Mouse (Mus musculus): ENCODE data around the gene Olfr1423.
"Not testable (repeated sequence)": the region's sequence is repeated elsewhere in the genome, so short reads cannot be mapped to it uniquely, and the experiment has no call there.

Olfr1423 gene

DNA sequence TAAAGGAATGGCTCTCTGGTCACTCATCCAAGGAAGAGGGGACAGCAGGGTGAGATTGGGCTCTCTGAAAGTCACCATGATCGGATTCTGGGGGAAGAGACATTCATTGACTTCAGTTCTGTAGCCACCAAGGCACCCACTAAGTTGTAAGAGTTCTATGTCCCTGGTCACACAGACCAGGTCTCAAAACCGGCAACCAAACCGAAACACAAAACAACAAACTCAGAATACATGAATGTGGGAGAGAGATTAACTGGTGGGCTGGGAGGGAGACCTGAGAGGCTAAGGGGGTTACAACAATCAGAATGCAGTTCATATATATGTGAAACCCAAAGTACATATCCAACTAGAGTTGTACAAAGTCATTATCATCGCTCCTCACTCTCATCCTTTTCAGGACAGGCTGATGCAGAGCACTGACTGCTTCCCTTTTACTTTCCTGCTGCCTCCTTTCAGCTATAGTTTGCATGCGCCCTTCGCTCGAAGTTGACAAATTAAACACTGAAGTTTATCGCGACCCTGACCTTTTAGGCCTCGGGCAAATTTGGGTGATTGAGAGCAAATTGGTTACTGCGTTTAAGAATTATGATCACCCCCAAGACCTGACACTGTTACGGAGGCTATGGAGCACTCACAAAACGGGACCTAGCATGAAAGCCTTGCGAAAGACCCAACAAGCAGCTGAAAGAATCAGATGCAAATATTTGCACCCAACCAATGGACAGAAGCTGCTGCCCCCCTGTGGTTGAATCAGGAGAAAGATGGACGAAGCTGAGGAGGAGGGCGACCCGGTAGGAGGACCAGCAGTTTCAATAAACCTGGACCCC, 33.8 kb downstream of the Olfr1423 start:
- intact Hi-C loops (cut with DNase I): loop anchor here (5.0 kb wide), 2 partner anchors 40 to 230 kb away; partner anchors contain the start of gene Osbp

GRCm38 (mm10) chr19:12006361-12006947, 34.7 kb downstream of the Olfr1423 start:
- intact Hi-C loops (cut with DNase I): loop anchor here (5.0 kb wide), 2 partner anchors 39 to 229 kb away; partner anchors contain the start of gene Osbp

DNA sequence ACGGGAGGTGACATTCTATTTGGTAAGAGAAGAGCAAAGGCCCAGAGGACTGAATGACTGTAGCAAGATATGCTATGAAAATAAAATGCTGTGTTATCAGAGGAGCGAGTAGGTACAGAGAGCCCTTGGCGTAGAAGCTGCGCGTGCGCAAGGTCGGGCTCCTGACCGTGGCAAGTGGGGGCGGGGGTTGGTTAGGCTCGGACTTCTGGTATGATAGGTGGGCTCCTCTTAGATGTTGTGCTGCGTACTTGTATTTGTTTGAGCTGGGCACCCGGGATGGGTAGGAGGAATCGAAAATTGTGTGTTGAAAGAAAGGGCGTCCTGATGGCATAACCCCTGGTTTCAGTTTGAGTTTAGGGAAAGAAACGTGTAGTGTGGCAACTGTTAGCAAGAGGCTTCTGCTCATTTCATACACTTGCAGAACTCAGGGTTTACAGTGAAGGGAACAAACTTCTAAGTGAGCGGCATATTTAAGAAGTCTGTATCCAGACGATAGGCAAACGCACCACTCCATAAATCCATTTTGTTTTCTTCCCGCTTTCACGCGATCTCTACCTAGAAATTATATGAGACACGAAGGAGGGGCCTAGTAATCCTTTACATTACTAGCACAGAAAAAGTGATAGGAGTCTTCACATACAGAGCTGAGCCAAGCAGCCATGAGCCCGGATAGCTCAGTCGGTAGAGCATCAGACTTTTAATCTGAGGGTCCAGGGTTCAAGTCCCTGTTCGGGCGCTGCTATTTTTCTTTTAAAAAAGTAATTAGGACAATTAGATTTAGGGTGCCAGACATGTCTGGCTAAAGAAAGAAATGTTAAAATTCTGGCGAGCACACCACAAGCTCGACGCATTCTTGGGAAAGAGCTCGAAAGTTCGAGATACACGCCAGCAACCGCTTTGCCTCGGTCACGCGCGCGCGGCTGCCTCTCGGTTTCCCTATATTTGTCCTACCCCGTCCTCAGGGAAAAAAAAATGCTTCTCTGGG, 35.4 kb downstream of the Olfr1423 start:
- intact Hi-C loops (cut with DNase I): loop anchor here (5.0 kb wide), 2 partner anchors 38 to 228 kb away; partner anchors contain the start of gene Osbp

DNA sequence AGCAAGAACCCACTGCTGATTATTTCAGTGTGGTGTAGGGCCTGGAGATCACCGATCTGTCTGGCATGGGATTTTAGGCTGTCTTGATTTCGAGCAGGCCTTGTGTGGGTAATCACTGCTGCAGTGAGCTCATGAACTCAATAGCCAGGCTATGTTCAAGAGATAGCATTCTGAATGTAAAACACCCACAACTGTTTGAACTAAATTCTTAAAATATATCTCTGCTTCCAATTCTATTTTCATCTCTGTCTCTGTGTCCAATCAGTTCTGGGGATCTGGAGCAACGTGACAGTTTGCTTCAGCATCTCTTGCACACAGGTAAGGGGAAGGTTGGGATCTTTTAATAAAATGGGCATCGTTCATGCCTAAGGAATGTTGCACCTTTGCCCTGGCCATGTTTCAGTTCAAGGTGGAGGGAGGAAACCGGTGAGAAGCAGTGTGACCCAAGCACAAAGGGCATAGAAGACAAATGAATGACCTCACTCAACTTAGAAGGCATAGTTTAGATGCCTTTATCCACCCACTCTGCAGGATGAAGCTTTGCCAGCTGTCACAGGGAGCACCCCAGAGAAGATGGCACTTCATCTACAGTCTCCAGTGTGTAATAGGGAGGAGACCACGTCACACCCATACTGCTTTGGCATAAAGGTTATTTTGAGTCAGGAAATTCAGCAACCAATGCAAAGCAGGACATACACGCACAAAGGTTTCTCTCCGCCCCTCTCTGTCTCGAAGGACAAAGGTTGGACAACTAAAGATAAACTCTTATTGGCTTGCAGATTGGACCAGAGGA, 36.7 kb downstream of the Olfr1423 start:
- intact Hi-C loops (cut with DNase I): loop anchor here (5.0 kb wide), 2 partner anchors 37 to 227 kb away; partner anchors contain the start of gene Osbp

- intact Hi-C loops (cut with DNase I): no loop called here
Measured at GRCm38 (mm10) chr19:12003568-12003967, 37.5 kb downstream of the Olfr1423 start.

- intact Hi-C loops (cut with DNase I): no loop called here
Measured at GRCm38 (mm10) chr19:12002791-12003190, 38.3 kb downstream of the Olfr1423 start.

DNA sequence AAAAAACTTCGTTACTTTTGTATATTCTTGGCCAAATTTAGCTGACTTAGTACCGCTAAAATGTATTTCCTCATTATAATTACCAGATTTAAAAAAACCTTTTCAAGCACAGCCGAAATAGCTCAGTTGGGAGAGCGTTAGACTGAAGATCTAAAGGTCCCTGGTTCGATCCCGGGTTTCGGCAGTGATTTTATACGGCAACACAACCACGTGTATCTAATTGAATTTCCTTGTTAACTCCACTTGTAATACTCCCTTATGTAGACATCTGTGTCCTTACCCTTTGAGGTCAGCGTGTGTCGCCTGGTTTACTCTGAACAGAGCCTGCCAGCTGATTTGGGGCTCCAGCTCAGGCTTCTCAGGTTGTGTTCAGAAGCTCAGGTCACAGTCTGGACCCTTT, 39.0 kb downstream of the Olfr1423 start:
- intact Hi-C loops (cut with DNase I): no loop called here

- intact Hi-C loops (cut with DNase I): no loop called here
Measured at GRCm38 (mm10) chr19:12001686-12002085, 39.4 kb downstream of the Olfr1423 start.

DNA sequence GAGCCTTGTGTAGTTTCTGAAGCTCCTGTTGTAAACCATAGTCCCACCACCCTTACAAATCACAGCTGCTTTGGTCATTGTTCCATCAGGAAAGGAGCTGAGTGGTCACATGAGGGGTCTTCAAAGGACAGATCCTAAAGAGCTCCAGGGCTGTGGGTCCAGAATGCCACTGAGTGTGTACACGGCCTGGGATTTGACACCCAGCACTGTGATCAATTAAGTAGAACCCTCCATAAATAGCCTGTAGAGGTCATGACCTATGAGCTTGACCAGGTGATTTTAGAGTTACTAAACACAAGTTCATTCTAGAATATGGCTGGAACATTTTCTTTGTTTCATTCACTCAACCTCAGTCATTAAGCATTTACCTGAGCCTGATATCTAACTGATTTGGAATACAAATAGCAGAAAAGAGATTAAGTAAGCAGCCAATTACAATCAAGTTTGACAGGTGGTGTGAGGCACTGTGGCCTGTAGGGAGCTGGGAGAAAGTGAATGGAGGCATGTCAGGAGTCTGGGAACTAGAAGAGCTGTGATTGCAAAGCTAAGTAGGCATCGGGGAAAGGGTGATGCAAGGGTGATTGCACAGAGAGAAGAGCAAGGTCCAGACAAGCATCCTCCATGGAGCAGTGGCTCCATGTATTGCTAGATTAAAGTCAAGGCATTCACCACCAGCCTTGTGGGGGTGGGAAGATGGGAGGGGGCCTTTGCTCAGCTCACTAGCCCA, 45.2 kb downstream of the Olfr1423 start:
- intact Hi-C loops (cut with DNase I): loop anchor here (10.0 kb wide), 1 partner anchor 71 kb away; no protein-coding TSS in a partner anchor

DNA sequence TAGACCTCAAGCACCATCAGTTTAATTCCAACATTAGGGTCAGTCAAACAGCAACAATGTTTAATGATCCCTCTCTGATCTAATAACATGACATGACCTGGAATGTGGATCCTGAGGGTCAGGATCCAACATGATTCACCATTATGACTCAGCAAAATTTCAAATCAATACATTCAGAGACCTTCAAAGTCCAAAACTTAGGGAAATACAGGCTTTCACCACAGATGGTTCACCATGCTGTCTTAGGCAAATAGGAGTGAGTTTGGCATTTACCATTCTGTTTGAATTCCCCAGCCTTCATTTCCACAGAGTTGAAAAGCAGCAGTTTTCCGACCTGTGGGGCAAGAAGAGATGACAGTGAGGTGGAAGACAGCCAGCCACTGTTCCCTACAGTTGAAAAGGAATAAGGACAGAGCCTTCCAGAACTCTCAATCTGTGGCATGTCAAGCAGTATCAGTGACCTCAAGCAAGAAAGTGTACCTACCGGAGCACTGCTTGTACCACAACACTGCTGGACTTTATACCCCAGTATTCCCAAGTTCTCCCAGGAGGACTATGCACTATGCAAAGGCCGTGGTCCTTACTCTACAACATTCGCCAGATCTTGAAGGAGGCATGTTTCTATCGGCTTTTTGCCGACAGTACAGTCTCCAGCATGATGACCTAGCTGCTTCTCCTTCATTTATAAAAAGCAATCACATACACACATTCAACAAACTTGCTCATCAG, 46.2 kb downstream of the Olfr1423 start:
- intact Hi-C loops (cut with DNase I): loop anchor here (10.0 kb wide), 1 partner anchor 70 kb away; no protein-coding TSS in a partner anchor

GRCm38 (mm10) chr19:11992441-11993029, 48.6 kb downstream of the Olfr1423 start:
- intact Hi-C loops (cut with DNase I): loop anchor here (10.0 kb wide), 1 partner anchor 68 kb away; no protein-coding TSS in a partner anchor

- intact Hi-C loops (cut with DNase I): loop anchor here (10.0 kb wide), 1 partner anchor 67 kb away; no protein-coding TSS in a partner anchor
Measured at GRCm38 (mm10) chr19:11992034-11992433, 49.1 kb downstream of the Olfr1423 start.

DNA sequence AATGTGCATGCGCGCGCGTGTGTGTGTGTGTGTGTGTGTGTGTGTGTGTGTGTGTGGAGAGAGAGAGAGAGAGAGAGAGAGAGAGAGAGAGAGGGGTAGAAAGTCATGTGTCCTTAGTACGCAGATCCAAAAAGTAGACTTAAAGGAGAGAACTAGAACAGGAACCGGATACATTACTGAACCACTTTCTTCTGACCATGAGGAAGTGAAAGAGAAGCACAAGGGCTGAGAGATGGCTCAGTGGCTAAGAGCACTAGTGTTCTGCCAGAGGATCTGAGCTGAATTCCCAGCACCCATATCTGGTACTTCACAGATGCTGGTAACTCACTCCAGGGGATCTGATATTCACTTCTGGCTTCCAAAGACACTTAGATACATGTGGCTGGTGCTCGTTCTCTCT, 51.8 kb downstream of the Olfr1423 start:
- intact Hi-C loops (cut with DNase I): no loop called here

DNA sequence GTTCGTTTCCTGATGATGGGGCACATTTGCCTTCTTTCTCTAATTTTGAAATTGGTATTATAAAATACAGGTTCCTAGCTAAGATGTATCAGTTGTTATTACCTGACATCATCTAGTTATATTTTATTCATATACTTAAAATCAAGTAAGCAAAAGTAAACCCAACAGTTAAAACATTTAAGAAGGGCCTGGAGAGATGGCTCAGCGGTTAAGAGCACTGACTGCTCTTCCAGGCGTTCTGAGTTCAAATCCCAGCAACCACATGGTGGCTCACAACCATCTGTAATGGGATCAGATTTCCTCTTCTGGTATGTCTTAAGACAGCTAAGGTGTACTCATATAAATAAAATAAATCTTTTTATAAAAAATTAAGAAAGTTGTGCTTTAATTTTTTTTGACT, 53.3 kb downstream of the Olfr1423 start:
- intact Hi-C loops (cut with DNase I): no loop called here

GRCm38 (mm10) chr19:11984614-11985013, 56.5 kb downstream of the Olfr1423 start:
- intact Hi-C loops (cut with DNase I): not testable (repeated sequence)
